Mouse (Mus musculus) CH12.LX (cell line): ENCODE measurements around the gene Focad. TPM values are rescaled to one million over a fixed set of nuclear protein-coding genes. Genes with fewer than 3 reads are reported as not detected.
A peak's percentile ranks its signal among the peaks of the same experiment; 100 is the strongest.

Experiments used
- DNase-seq: peaks from one replicate; pipeline ENCODE4 v3.0.0-alpha.2; 2013; ENCODE audit errors: extremely low read depth
- H3K27ac ChIP-seq: 2 replicates; pipeline ENCODE4 v1.5.1; 2012; ENCODE audit warnings: low read depth, mild to moderate bottlenecking, control low read depth, moderate library complexity; ENCODE audit not compliant: insufficient read depth
- H3K27me3 ChIP-seq: replicated peaks from 2 replicates; pipeline ENCODE3; 2012; ENCODE audit warnings: inconsistent platforms
- H3K36me3 ChIP-seq, 2 experiments: replicated peaks in 1 of 2; 2 replicates each; pipeline versions ENCODE3 to v1.6.1; 2012; ENCODE audit warnings: inconsistent platforms in 1 of 2, low read length in 1 of 2, mild to moderate bottlenecking in 1 of 2, mixed read lengths in 1 of 2, moderate library complexity in 1 of 2; ENCODE audit not compliant: control insufficient read depth in 1 of 2, insufficient read depth in 1 of 2
- H3K4me1 ChIP-seq, 2 experiments: 2 replicates each; pipeline ENCODE4 v1.6.1; 2012; ENCODE audit warnings: inconsistent platforms in 1 of 2, moderate library complexity in 1 of 2; ENCODE audit not compliant: insufficient read depth in 2 of 2, control insufficient read depth in 1 of 2
- H3K4me2 ChIP-seq: 2 replicates; pipeline ENCODE4 v1.6.1; 2012; ENCODE audit warnings: low read depth, mild to moderate bottlenecking, control low read depth; ENCODE audit not compliant: poor library complexity, insufficient read depth, severe bottlenecking
- H3K4me3 ChIP-seq, 3 experiments: fragments of 150-350 bp in 1 of 3; sonication (generic) in 1 of 3; replicated peaks in 1 of 3; 2 replicates each; pipeline versions ENCODE3 to v1.5.1; 2011 to 2012; ENCODE audit warnings: low read depth in 2 of 3, low read length in 2 of 3, mild to moderate bottlenecking in 2 of 3, moderate library complexity in 2 of 3, control low read depth in 1 of 3, improper control_type of control experiment in 1 of 3, inconsistent platforms in 1 of 3, mixed read lengths in 1 of 3; ENCODE audit not compliant: poor library complexity in 1 of 3
- H3K79me2 ChIP-seq: replicated peaks from 2 replicates; pipeline ENCODE4 v1.6.1; 2012; ENCODE audit warnings: mild to moderate bottlenecking, moderate library complexity; ENCODE audit not compliant: control insufficient read depth, poor library complexity, insufficient read depth, severe bottlenecking; ENCODE audit errors: extremely low read depth
- H3K9ac ChIP-seq: 2 replicates; pipeline ENCODE4 v1.6.1; 2012; ENCODE audit warnings: low read depth, mild to moderate bottlenecking, control low read depth, moderate library complexity; ENCODE audit not compliant: insufficient read depth
- H3K9me3 ChIP-seq: replicated peaks from 2 replicates; pipeline ENCODE3; 2012; ENCODE audit warnings: low read length, inconsistent platforms, mixed read lengths
- BHLHE40 ChIP-seq: IDR thresholded peaks from 2 replicates; pipeline ENCODE4 v1.6.1; 2011; ENCODE audit warnings: mild to moderate bottlenecking, low read depth, low read length, improper control_type of control experiment
- CHD2 ChIP-seq: IDR thresholded peaks from 2 replicates; pipeline ENCODE4 v1.6.1; 2011; ENCODE audit warnings: low read length, improper control_type of control experiment
- CTCF ChIP-seq, 2 experiments: IDR thresholded peaks in 1 of 2; conservative IDR thresholded peaks in 1 of 2; 2 replicates each; pipeline ENCODE4 v1.5.1; 2011 to 2012; ENCODE audit warnings: low read depth in 2 of 2, low read length in 2 of 2, improper control_type of control experiment in 1 of 2, inconsistent platforms in 1 of 2, mild to moderate bottlenecking in 1 of 2, moderate library complexity in 1 of 2
- E2F4 ChIP-seq: IDR thresholded peaks from 2 replicates; pipeline ENCODE4 v1.6.1; 2011; ENCODE audit warnings: low read depth, low read length, improper control_type of control experiment; ENCODE audit not compliant: insufficient replicate concordance
- HCFC1 ChIP-seq: IDR thresholded peaks from 2 replicates; pipeline ENCODE4 v1.6.1; 2012; ENCODE audit warnings: low read depth, mild to moderate bottlenecking, inconsistent platforms, low read length, improper control_type of control experiment
- MAX ChIP-seq: IDR thresholded peaks from 2 replicates; pipeline ENCODE4 v1.6.1; 2011; ENCODE audit warnings: low read length, improper control_type of control experiment
- MEF2A ChIP-seq: IDR thresholded peaks from 2 replicates; pipeline ENCODE4 v1.6.1; 2014; ENCODE audit warnings: low read depth, mild to moderate bottlenecking, inconsistent platforms, low read length, improper control_type of control experiment, borderline replicate concordance
- MXI1 ChIP-seq: IDR thresholded peaks from 2 replicates; pipeline ENCODE4 v1.6.1; 2011; ENCODE audit warnings: mild to moderate bottlenecking, low read depth, low read length, improper control_type of control experiment
- MYC ChIP-seq: IDR thresholded peaks from 2 replicates; pipeline ENCODE4 v1.6.1; 2011; ENCODE audit warnings: low read depth, mild to moderate bottlenecking, improper control_type of control experiment, low read length
- POLR2A ChIP-seq: IDR thresholded peaks from 2 replicates; pipeline ENCODE4 v1.6.1; 2011; ENCODE audit warnings: low read depth, mild to moderate bottlenecking, improper control_type of control experiment, low read length
- POLR2AphosphoS2 ChIP-seq: IDR thresholded peaks from 2 replicates; pipeline ENCODE4 v1.6.1; 2011; ENCODE audit warnings: low read depth, low read length, improper control_type of control experiment
- RAD21 ChIP-seq: IDR thresholded peaks from 2 replicates; pipeline ENCODE4 v1.6.1; 2011; ENCODE audit warnings: low read depth, mild to moderate bottlenecking, low read length, improper control_type of control experiment, moderate library complexity
- RCOR1 ChIP-seq: conservative IDR thresholded peaks from 2 replicates; pipeline ENCODE4 v1.6.1; 2012; ENCODE audit warnings: low read depth, mild to moderate bottlenecking, inconsistent platforms, low read length, improper control_type of control experiment
- SIN3A ChIP-seq: IDR thresholded peaks from 2 replicates; pipeline ENCODE4 v1.6.1; 2012; ENCODE audit warnings: low read length, improper control_type of control experiment, inconsistent platforms
- SMC3 ChIP-seq: IDR thresholded peaks from 2 replicates; pipeline ENCODE4 v1.6.1; 2011; ENCODE audit warnings: low read depth, low read length, improper control_type of control experiment
- TCF12 ChIP-seq: IDR thresholded peaks from 2 replicates; pipeline ENCODE4 v1.6.1; 2014; ENCODE audit warnings: low read depth, mild to moderate bottlenecking, inconsistent platforms, low read length, improper control_type of control experiment
- USF1 ChIP-seq: IDR thresholded peaks from 2 replicates; pipeline ENCODE4 v1.6.1; 2014; ENCODE audit warnings: low read depth, mild to moderate bottlenecking, inconsistent platforms, low read length, improper control_type of control experiment
- USF2 ChIP-seq: conservative IDR thresholded peaks from 2 replicates; pipeline ENCODE4 v1.6.1; 2011; ENCODE audit warnings: low read depth, low read length, improper control_type of control experiment
- ZMIZ1 ChIP-seq: IDR thresholded peaks from 2 replicates; pipeline ENCODE4 v1.6.1; 2012; ENCODE audit warnings: low read depth, mild to moderate bottlenecking, inconsistent platforms, low read length, improper control_type of control experiment
- ZNF384 ChIP-seq: IDR thresholded peaks from 2 replicates; pipeline ENCODE4 v1.6.1; 2012; ENCODE audit warnings: low read depth, low read length, improper control_type of control experiment, inconsistent platforms
- dilution Hi-C: fragments of 300-500 bp; cut with MboI; formaldehyde crosslinking; loops from 2 replicates; pipeline ENCODE4 v1.14.3; 2020; ENCODE audit warnings: low sequenced_read_pairs; ENCODE audit not compliant: extremely low pct_unique_long_range_greater_than_20kb, extremely low pct_ligation_motif_present
- in situ Hi-C: fragments of 300-500 bp; cut with MboI; formaldehyde crosslinking; loops from 3 replicates; pipeline ENCODE4 v1.14.3; 2019; ENCODE audit warnings: low sequenced_read_pairs, low pct_ligation_motif_present, low pct_unique_long_range_greater_than_20kb, mixed read lengths
- polyA plus RNA-seq: library from polyadenylated mRNA; unstranded; fragments of >175 nt; gene quantifications from 2 replicates; pipeline ENCODE4 v1.2.1, GENCODE M21; 2012; ENCODE audit warnings: low read depth; ENCODE audit not compliant: insufficient read length
- total RNA-seq, 2 experiments: library from RNA; depleted of rRNA; stranded (reverse); fragments of 300-350 nt in 1 of 2; fragments of >200 nt in 1 of 2; gene quantifications; 2 replicates each; pipeline ENCODE4 v1.2.3; 2012 to 2014

Focad gene
- total and polyA plus RNA-seq, 3 experiments = 17.3 to 18.9 (median 18.2) TPM

DNA sequence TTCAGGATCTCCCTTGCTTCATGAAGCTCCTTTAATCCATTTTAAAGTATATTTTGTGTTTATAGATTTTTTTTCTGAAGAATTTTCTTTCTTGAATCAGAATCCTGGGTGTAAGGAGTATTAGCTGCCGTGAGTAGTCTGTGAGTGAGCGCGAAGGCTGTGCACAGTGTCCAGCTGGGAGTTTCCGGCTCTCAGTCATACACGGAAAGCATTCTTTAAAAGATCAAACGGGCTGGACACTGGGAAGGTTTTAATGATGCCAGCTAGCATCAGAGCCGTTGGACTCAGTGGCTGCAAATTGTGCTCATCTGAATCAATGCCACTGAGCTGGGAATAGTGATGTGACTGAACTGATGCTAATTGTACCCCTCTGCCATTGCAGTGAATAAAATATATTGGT lies 143.9 kb downstream of the Focad start:
- no peaks in the 10 kb centered on the region for H3K27me3 ChIP-seq
- no peak for DNase-seq
- TF ChIP-seq SIN3A = no peak
- no peak for TF ChIP-seq BHLHE40
- no peak for TF ChIP-seq MEF2A
- no peak for TF ChIP-seq CTCF (conservative IDR thresholded peaks at IDR 0.05 in 1 of 2, IDR thresholded peaks at IDR 0.05 in 1 of 2; ENCODE audit: low read depth in 2 of 2, low read length in 2 of 2)
- no peak for TF ChIP-seq CHD2
- no peak for TF ChIP-seq ZNF384
- no peak for TF ChIP-seq TCF12
- TF ChIP-seq SMC3 = no peak
- TF ChIP-seq HCFC1 = no peak
- no peak for TF ChIP-seq RAD21
- TF ChIP-seq E2F4 = no peak
- no peak for TF ChIP-seq MXI1
- TF ChIP-seq USF2 = no peak
- no peak for TF ChIP-seq RCOR1
- TF ChIP-seq USF1 = no peak
- TF ChIP-seq ZMIZ1 = no peak
- TF ChIP-seq POLR2AphosphoS2 = no peak
- TF ChIP-seq MYC = no peak
- TF ChIP-seq POLR2A = no peak
- TF ChIP-seq MAX = no peak
- no peak overlapping the region for H3K4me2 ChIP-seq
- no peak overlapping the region for H3K4me3 ChIP-seq
- no peaks in the 10 kb centered on the region for H3K4me1 ChIP-seq
- H3K79me2 ChIP-seq = no peaks in the 10 kb centered on the region
- H3K36me3 ChIP-seq = peaks cover 0 to 2% of the 10 kb centered on the region in 2 experiments
- dilution Hi-C loops = no loop called here
- H3K9ac ChIP-seq = no peak overlapping the region
- in situ Hi-C loops = no loop called here
- no peak overlapping the region for H3K27ac ChIP-seq
- no peaks in the 10 kb centered on the region for H3K9me3 ChIP-seq

DNA sequence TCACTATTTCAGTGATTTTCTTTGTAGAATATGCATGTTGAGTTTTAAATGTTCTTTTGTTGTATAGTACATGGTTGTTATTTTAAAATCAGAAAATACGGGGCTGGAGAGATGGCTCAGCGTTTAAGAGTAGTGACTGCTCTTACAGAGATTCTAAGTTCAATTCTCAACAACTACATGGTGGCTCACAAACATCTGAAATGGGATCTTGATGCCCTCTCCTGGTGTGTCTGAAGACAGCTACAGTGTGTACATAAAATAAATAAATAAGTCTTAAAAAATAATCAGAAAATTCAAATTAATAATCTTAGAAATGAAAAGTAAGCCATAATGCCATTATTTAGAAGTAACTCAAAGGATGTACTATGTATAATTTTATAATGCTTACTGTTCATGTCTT lies 149.4 kb downstream of the Focad start:
- DNase-seq = no peak
- Histone ChIP-seq H3K27me3 (no peaks in the 10 kb centered on the region), H3K79me2 (no peaks in the 10 kb centered on the region), H3K4me3 (no peak overlapping the region), H3K9ac (no peak overlapping the region), H3K9me3 (no peaks in the 10 kb centered on the region), H3K4me1 (no peaks in the 10 kb centered on the region), H3K4me2 (no peak overlapping the region), H3K36me3 (peaks cover 0 to 5% of the 10 kb centered on the region in 2 experiments), H3K27ac (no peak overlapping the region)
- dilution Hi-C loops (no loop called here), in situ Hi-C loops (no loop called here)
- TF ChIP-seq RAD21 (peak; percentile 25), MXI1 (no peak), ZNF384 (no peak), CTCF (conservative IDR thresholded peaks at IDR 0.05 in 1 of 2, IDR thresholded peaks at IDR 0.05 in 1 of 2; ENCODE audit: low read depth in 2 of 2, low read length in 2 of 2) (peak in 1 of 2 experiments; percentile 23; a peak in 1 of 4 replicates)
